Mouse (Mus musculus): ENCODE measurements around the gene Gm43951. TPM values are rescaled to one million over a fixed set of nuclear protein-coding genes. Genes with fewer than 3 reads are reported as not detected.
"Not testable (repeated sequence)": the region's sequence is repeated elsewhere in the genome, so short reads cannot be mapped to it uniquely, and the experiment has no call there.

The Gm43951 gene
- polyA plus RNA-seq, 1 experiment: 0.10 TPM

GRCm38 (mm10) chr11:72174721-72175120, 31.9 kb downstream of the Gm43951 start:
- Histone ChIP-seq H3K4me3 (no peak overlapping the region), H3K79me2 (ENCODE audit: control insufficient read depth, insufficient read depth) (no peaks in the 10 kb centered on the region), H3K36me3 (ENCODE audit: control insufficient read depth, insufficient read depth) (peaks cover 30% of the 10 kb centered on the region), H3K27me3 (ENCODE audit: control insufficient read depth, insufficient read depth, insufficient read length) (no peaks in the 10 kb centered on the region), H3ac (ENCODE audit: control insufficient read depth, insufficient read length) (no peak overlapping the region), H3K4me2 (ENCODE audit: low read depth) (no peak overlapping the region)
- TF ChIP-seq POLR2AphosphoS2 (IDR thresholded peaks at IDR 0.05; ENCODE audit: insufficient read length, low read depth) (no peak), TCF3 (IDR thresholded peaks at IDR 0.05; ENCODE audit: insufficient read length, low read depth) (no peak), SRF (IDR thresholded peaks at IDR 0.05; ENCODE audit: control insufficient read depth, insufficient read length, low read depth) (no peak), MYOD1 (IDR thresholded peaks at IDR 0.05; ENCODE audit: control insufficient read depth in 1 of 3, insufficient read length in 2 of 3, low read depth in 2 of 3) (no peak), MAX (IDR thresholded peaks at IDR 0.05; ENCODE audit: low read depth) (no peak), REST (IDR thresholded peaks at IDR 0.05; ENCODE audit: insufficient read depth, insufficient read length) (no peak), USF1 (IDR thresholded peaks at IDR 0.05; ENCODE audit: low read depth) (no peak), POLR2A (IDR thresholded peaks at IDR 0.05; ENCODE audit: insufficient read length, low read depth) (no peak), MYOG (IDR thresholded peaks at IDR 0.05; ENCODE audit: control insufficient read depth in 1 of 3, insufficient read depth in 1 of 3, insufficient read length in 2 of 3, low read depth in 2 of 3) (no peak), E2F4 (IDR thresholded peaks at IDR 0.05; ENCODE audit: insufficient read depth) (no peak), TCF12 (IDR thresholded peaks at IDR 0.05; ENCODE audit: insufficient read depth, poor library complexity, severe bottlenecking) (no peak), CEBPB (IDR thresholded peaks at IDR 0.05; ENCODE audit: insufficient read depth, poor library complexity, severe bottlenecking) (no peak)

- Histone ChIP-seq H3K79me2 (ENCODE audit: control insufficient read depth, insufficient read depth) (no peaks in the 10 kb centered on the region), H3K27me3 (ENCODE audit: control insufficient read depth, insufficient read depth, insufficient read length) (no peaks in the 10 kb centered on the region), H3K4me3 (no peak overlapping the region), H3ac (ENCODE audit: control insufficient read depth, insufficient read length) (no peak overlapping the region), H3K36me3 (ENCODE audit: control insufficient read depth, insufficient read depth) (peaks cover 30% of the 10 kb centered on the region), H3K4me2 (ENCODE audit: low read depth) (no peak overlapping the region)
- TF ChIP-seq REST (IDR thresholded peaks at IDR 0.05; ENCODE audit: insufficient read depth, insufficient read length): no peak
- no peak for TF ChIP-seq POLR2AphosphoS2 (IDR thresholded peaks at IDR 0.05; ENCODE audit: insufficient read length, low read depth)
Measured at GRCm38 (mm10) chr11:72173506-72173905, 33.1 kb downstream of the Gm43951 start.

DNA sequence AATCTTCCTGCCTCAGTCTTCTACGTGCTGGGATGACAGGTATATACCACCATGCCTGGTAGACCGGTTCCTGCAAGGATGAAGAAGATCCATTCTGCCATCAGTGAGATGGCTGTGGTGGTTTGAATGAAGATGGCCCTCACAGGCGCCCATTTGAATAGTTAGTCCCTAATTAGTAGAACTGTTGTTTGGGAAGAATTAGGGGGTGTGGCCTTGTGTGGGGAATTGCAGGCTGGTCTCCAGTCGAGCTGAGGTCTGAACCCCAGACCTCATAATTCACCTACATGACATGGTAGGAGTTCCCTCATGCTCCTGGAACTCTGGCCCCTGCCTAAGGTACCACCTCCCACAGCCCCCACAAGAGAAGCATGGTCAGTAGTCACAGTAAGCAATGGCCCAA, 34.7 kb downstream of the Gm43951 start:
- H3K27me3 ChIP-seq (ENCODE audit: control insufficient read depth, insufficient read depth, insufficient read length); H3ac ChIP-seq (ENCODE audit: control insufficient read depth, insufficient read length); H3K4me2 ChIP-seq (ENCODE audit: low read depth); H3K79me2 ChIP-seq (ENCODE audit: control insufficient read depth, insufficient read depth); H3K4me3 ChIP-seq: not testable (repeated sequence)
- peaks cover 35% of the 10 kb centered on the region for H3K36me3 ChIP-seq (ENCODE audit: control insufficient read depth, insufficient read depth)

DNA sequence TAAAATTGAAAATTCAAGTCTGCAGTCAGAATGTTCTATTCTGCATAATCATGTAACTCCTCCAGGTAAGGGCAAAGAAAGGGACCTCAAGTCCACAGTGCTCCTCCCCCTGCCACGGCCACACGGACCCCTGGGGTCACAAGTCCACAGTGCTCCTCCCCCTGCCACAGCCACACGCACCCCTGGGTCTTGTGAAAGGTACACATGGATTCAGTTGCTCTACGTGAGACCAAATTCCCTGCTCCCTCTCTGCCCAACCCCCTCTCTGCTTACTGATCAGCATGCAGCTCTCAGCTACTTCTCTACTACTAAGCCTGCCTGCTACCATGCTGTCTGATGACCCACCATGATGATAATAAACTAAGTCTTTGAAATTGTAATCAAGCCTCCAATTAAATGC, 36.8 kb downstream of the Gm43951 start:
- TF ChIP-seq USF1 (IDR thresholded peaks at IDR 0.05; ENCODE audit: low read depth): no peak
- no peak for TF ChIP-seq MYOD1 (IDR thresholded peaks at IDR 0.05; ENCODE audit: control insufficient read depth in 1 of 3, insufficient read length in 2 of 3, low read depth in 2 of 3)
- no peak for TF ChIP-seq SRF (IDR thresholded peaks at IDR 0.05; ENCODE audit: control insufficient read depth, insufficient read length, low read depth)
- TF ChIP-seq TCF12 (IDR thresholded peaks at IDR 0.05; ENCODE audit: insufficient read depth, poor library complexity, severe bottlenecking): no peak
- no peak for TF ChIP-seq POLR2A (IDR thresholded peaks at IDR 0.05; ENCODE audit: insufficient read length, low read depth)
- TF ChIP-seq POLR2AphosphoS2 (IDR thresholded peaks at IDR 0.05; ENCODE audit: insufficient read length, low read depth): no peak
- no peak for TF ChIP-seq MAX (IDR thresholded peaks at IDR 0.05; ENCODE audit: low read depth)
- TF ChIP-seq E2F4 (IDR thresholded peaks at IDR 0.05; ENCODE audit: insufficient read depth): no peak
- TF ChIP-seq MYOG (IDR thresholded peaks at IDR 0.05; ENCODE audit: control insufficient read depth in 1 of 3, insufficient read depth in 1 of 3, insufficient read length in 2 of 3, low read depth in 2 of 3): no peak
- TF ChIP-seq CEBPB (IDR thresholded peaks at IDR 0.05; ENCODE audit: insufficient read depth, poor library complexity, severe bottlenecking): no peak
- TF ChIP-seq TCF3 (IDR thresholded peaks at IDR 0.05; ENCODE audit: insufficient read length, low read depth): no peak
- no peak overlapping the region for H3K4me3 ChIP-seq

GRCm38 (mm10) chr11:72163198-72163597, 43.4 kb downstream of the Gm43951 start:
- TF ChIP-seq TCF3 (IDR thresholded peaks at IDR 0.05; ENCODE audit: insufficient read length, low read depth): no peak
- TF ChIP-seq MYOD1 (IDR thresholded peaks at IDR 0.05; ENCODE audit: control insufficient read depth in 1 of 3, insufficient read length in 2 of 3, low read depth in 2 of 3): no peak
- no peak for TF ChIP-seq CEBPB (IDR thresholded peaks at IDR 0.05; ENCODE audit: insufficient read depth, poor library complexity, severe bottlenecking)
- no peak for TF ChIP-seq MAX (IDR thresholded peaks at IDR 0.05; ENCODE audit: low read depth)
- no peak for TF ChIP-seq E2F4 (IDR thresholded peaks at IDR 0.05; ENCODE audit: insufficient read depth)
- no peak for TF ChIP-seq TCF12 (IDR thresholded peaks at IDR 0.05; ENCODE audit: insufficient read depth, poor library complexity, severe bottlenecking)
- no peak for TF ChIP-seq POLR2A (IDR thresholded peaks at IDR 0.05; ENCODE audit: insufficient read length, low read depth)
- TF ChIP-seq MYOG (IDR thresholded peaks at IDR 0.05; ENCODE audit: control insufficient read depth in 1 of 3, insufficient read depth in 1 of 3, insufficient read length in 2 of 3, low read depth in 2 of 3): no peak
- no peak for TF ChIP-seq USF1 (IDR thresholded peaks at IDR 0.05; ENCODE audit: low read depth)
- TF ChIP-seq SRF (IDR thresholded peaks at IDR 0.05; ENCODE audit: control insufficient read depth, insufficient read length, low read depth): no peak
- TF ChIP-seq REST (IDR thresholded peaks at IDR 0.05; ENCODE audit: insufficient read depth, insufficient read length): no peak
- no peak for TF ChIP-seq POLR2AphosphoS2 (IDR thresholded peaks at IDR 0.05; ENCODE audit: insufficient read length, low read depth)
- H3K4me3 ChIP-seq: no peak overlapping the region
- H3ac ChIP-seq (ENCODE audit: control insufficient read depth, insufficient read length): no peak overlapping the region
- H3K79me2 ChIP-seq (ENCODE audit: control insufficient read depth, insufficient read depth): no peaks in the 10 kb centered on the region
- no peak overlapping the region for H3K4me2 ChIP-seq (ENCODE audit: low read depth)
- no peaks in the 10 kb centered on the region for H3K27me3 ChIP-seq (ENCODE audit: control insufficient read depth, insufficient read depth, insufficient read length)
- H3K36me3 ChIP-seq (ENCODE audit: control insufficient read depth, insufficient read depth): peaks cover 25% of the 10 kb centered on the region

More for the DNA sequence above, 36.8 kb downstream of the Gm43951 start:
- Histone ChIP-seq H3K79me2 (ENCODE audit: control insufficient read depth, insufficient read depth) (no peaks in the 10 kb centered on the region), H3ac (ENCODE audit: control insufficient read depth, insufficient read length) (no peak overlapping the region), H3K36me3 (ENCODE audit: control insufficient read depth, insufficient read depth) (peaks cover 27% of the 10 kb centered on the region), H3K4me2 (ENCODE audit: low read depth) (no peak overlapping the region), H3K27me3 (ENCODE audit: control insufficient read depth, insufficient read depth, insufficient read length) (no peaks in the 10 kb centered on the region)
